Mouse (Mus musculus) adrenal gland, postnatal 4 days (tissue): Measurements from ENCODE around the gene Gm9857. TPM values are rescaled to one million over a fixed set of nuclear protein-coding genes. Genes with fewer than 3 reads are reported as not detected.

Experiments
- DNase-seq, 2 experiments: peaks; one replicate each; pipeline ENCODE4 v3.0.0; 2021 to 2022; ENCODE audit warnings: low spot score in 2 of 2, mixed read lengths in 2 of 2
- long read RNA-seq, 2 experiments: library from polyadenylated mRNA; stranded (forward); transcript quantifications; one replicate each; pipeline ENCODE4 v2.0.0; 2021
- total RNA-seq, 2 experiments: library from RNA; stranded (reverse); gene quantifications; 2 replicates each; pipeline ENCODE4 v1.2.3; 2021

The Gm9857 gene
- total RNA-seq: not detected
- long read RNA-seq, experiment 1: 0 reads
- long read RNA-seq, experiment 2: 0 reads

- DNase-seq: no peak
Measured at GRCm38 (mm10) chr3:108940001-108940633, at the start of gene Gm9857. TSS of gene Gm9857 (minus strand) at chr3:108940445.

- no peak for DNase-seq
Measured at GRCm38 (mm10) chr3:108987009-108987659, 46.9 kb upstream of the Gm9857 start.

- DNase-seq: no peak
Measured at GRCm38 (mm10) chr3:108986534-108986933, 46.3 kb upstream of the Gm9857 start.

- no peak for DNase-seq
Measured at GRCm38 (mm10) chr3:108983989-108984388, 43.7 kb upstream of the Gm9857 start.

GRCm38 (mm10) chr3:108981946-108982345 lies 41.7 kb upstream of the Gm9857 start:
- DNase-seq: no peak

- DNase-seq: no peak
Measured at GRCm38 (mm10) chr3:108977340-108978030, 37.2 kb upstream of the Gm9857 start.

GRCm38 (mm10) chr3:108974920-108975485 lies 34.8 kb upstream of the Gm9857 start:
- DNase-seq: no peak

GRCm38 (mm10) chr3:108973980-108974660 lies 33.9 kb upstream of the Gm9857 start:
- no peak for DNase-seq

GRCm38 (mm10) chr3:108966051-108966450 lies 25.8 kb upstream of the Gm9857 start:
- DNase-seq: no peak

- no peak for DNase-seq
Measured at GRCm38 (mm10) chr3:108964361-108965044, 24.3 kb upstream of the Gm9857 start.

GRCm38 (mm10) chr3:108963776-108964175 lies 23.5 kb upstream of the Gm9857 start:
- no peak for DNase-seq

GRCm38 (mm10) chr3:108963278-108963677 lies 23.0 kb upstream of the Gm9857 start:
- DNase-seq: no peak

GRCm38 (mm10) chr3:108961655-108962054 lies 21.4 kb upstream of the Gm9857 start:
- no peak for DNase-seq

GRCm38 (mm10) chr3:108961226-108961625 lies 21.0 kb upstream of the Gm9857 start:
- no peak for DNase-seq

- DNase-seq: no peak
Measured at GRCm38 (mm10) chr3:108959680-108960295, 19.5 kb upstream of the Gm9857 start.

GRCm38 (mm10) chr3:108957976-108958375 lies 17.7 kb upstream of the Gm9857 start:
- DNase-seq: no peak

GRCm38 (mm10) chr3:108940996-108941395 lies 751 bp upstream of the Gm9857 start:
- no peak for DNase-seq

GRCm38 (mm10) chr3:108939573-108939972 lies 672 bp downstream of the Gm9857 start, which contains the start of gene Henmt1:
TSS of gene Henmt1 (plus strand) at chr3:108939873.
- DNase-seq: no peak

GRCm38 (mm10) chr3:108938691-108939090 lies 1.6 kb downstream of the Gm9857 start:
- DNase-seq: no peak

GRCm38 (mm10) chr3:108933557-108933956 lies 6.7 kb downstream of the Gm9857 start:
- DNase-seq: no peak
